Comparison of ENCODE assay signal across 19 mouse cellular contexts in genomic region chr6:5080496-5080895, GRCm38 (mm10).
A peak's percentile ranks its signal among the peaks of the same experiment; 100 is the strongest.
DNase-seq lines count a peak whose midpoint lies in the region; ATAC-seq and TF ChIP-seq lines count a peak whose summit lies in the region.
"Had no signal": no experiment of that assay in that cellular context is flagged by ENCODE, and none has a peak within 500 bp of the region (broad histone marks: within the 10 kb centered on the region; RNA-seq: fewer than 3 reads in every experiment).

No protein-coding gene starts in this region.

- no peak overlapping the region for H3K9ac ChIP-seq in forebrain, embryonic 12.5 days
- H3K9ac ChIP-seq in forebrain, embryonic 14.5 days (ENCODE audit: low read length) = no peak overlapping the region
- no peak overlapping the region for H3K9ac ChIP-seq in heart, embryonic 16.5 days (ENCODE audit: low read length)
- H3K9ac ChIP-seq in midbrain, embryonic 15.5 days = no peak overlapping the region
- no peak overlapping the region for H3K9ac ChIP-seq in midbrain, postnatal 0 days (replicated peaks; ENCODE audit: low read length, poor library complexity, severe bottlenecking)
- H3K9ac ChIP-seq in limb, embryonic 14.5 days (ENCODE audit: low read depth, low read length, severe bottlenecking) = no peak overlapping the region

- H3K9me3 ChIP-seq in forebrain, embryonic 12.5 days = no peaks in the 10 kb centered on the region
- H3K9me3 ChIP-seq in forebrain, embryonic 14.5 days (replicated peaks; ENCODE audit: control insufficient read depth, low read length) = no peaks in the 10 kb centered on the region
- no peaks in the 10 kb centered on the region for H3K9me3 ChIP-seq in heart, embryonic 16.5 days (replicated peaks; ENCODE audit: control insufficient read depth, low read length)
- H3K9me3 ChIP-seq in midbrain, embryonic 15.5 days = no peaks in the 10 kb centered on the region
- no peaks in the 10 kb centered on the region for H3K9me3 ChIP-seq in midbrain, postnatal 0 days (ENCODE audit: low read length)
- no peaks in the 10 kb centered on the region for H3K9me3 ChIP-seq in limb, embryonic 14.5 days (ENCODE audit: control insufficient read depth, low read length)
- H3K9me3 ChIP-seq: G1E had no signal

- peaks cover 3% of the 10 kb centered on the region; the same call in 1 of the 2 replicates for H3K36me3 ChIP-seq in forebrain, embryonic 12.5 days (replicated peaks)
- H3K36me3 ChIP-seq in forebrain, embryonic 14.5 days (ENCODE audit: control insufficient read depth, insufficient read depth, low read length) = no peaks in the 10 kb centered on the region; the same call in 1 of the 2 replicates
- 0 out of 2 replicates have a peak, but pooled peaks cover 4% of the 10 kb centered on the region for H3K36me3 ChIP-seq in heart, embryonic 16.5 days (ENCODE audit: control insufficient read depth, insufficient read depth)
- H3K36me3 ChIP-seq in midbrain, embryonic 15.5 days (replicated peaks) = no peaks in the 10 kb centered on the region
- 0 out of 2 replicates have a peak, but pooled peaks cover 3% of the 10 kb centered on the region for H3K36me3 ChIP-seq in midbrain, postnatal 0 days (ENCODE audit: insufficient read depth, low read length)
- H3K36me3 ChIP-seq in limb, embryonic 14.5 days (ENCODE audit: control insufficient read depth, insufficient read depth, low read length) = no peaks in the 10 kb centered on the region
- H3K36me3 ChIP-seq: G1E had no signal

- DNase-seq in forebrain, embryonic 14.5 days (ENCODE audit: low spot score) = no peak
- no peak for DNase-seq in heart, adult 8-10 months (ENCODE audit: low spot score)
- no peak for DNase-seq in midbrain, postnatal 0 days (ENCODE audit: low spot score)
- DNase-seq in limb, embryonic 14.5 days (ENCODE audit: low spot score) = no peak
- DNase-seq: adrenal gland, postnatal 10 days; cerebellum, adult 9-11 months; gastrocnemius, adult 2 months; kidney, adult 9 months; kidney, postnatal 25 days; lung, adult 2 months; right cerebral cortex, postnatal 25 days had no signal

- no peak overlapping the region for H3K4me3 ChIP-seq in forebrain, embryonic 12.5 days (replicated peaks)
- no peak overlapping the region for H3K4me3 ChIP-seq in forebrain, embryonic 14.5 days (ENCODE audit: low read depth, low read length)
- no peak overlapping the region for H3K4me3 ChIP-seq in heart, embryonic 16.5 days (ENCODE audit: low read length)
- H3K4me3 ChIP-seq in midbrain, embryonic 15.5 days = no peak overlapping the region
- H3K4me3 ChIP-seq in midbrain, postnatal 0 days (ENCODE audit: low read depth, low read length) = no peak overlapping the region
- H3K4me3 ChIP-seq in limb, embryonic 14.5 days (replicated peaks; ENCODE audit: low read length) = no peak overlapping the region
- H3K4me3 ChIP-seq: gastrocnemius, adult 2 months had no signal

- no peak for TF ChIP-seq CTCF in midbrain, postnatal 0 days (IDR thresholded peaks at IDR 0.05)

- WGBS in forebrain, embryonic 12.5 days = 39% methylated on average over 5 of the region's 5 CpGs
- 50% methylated on average over 5 of the region's 5 CpGs for WGBS in forebrain, embryonic 14.5 days
- 69% methylated on average over 5 of the region's 5 CpGs for WGBS in heart, embryonic 16.5 days
- WGBS in midbrain, embryonic 15.5 days = 29% methylated on average over 5 of the region's 5 CpGs
- WGBS in midbrain, postnatal 0 days = 29% methylated on average over 5 of the region's 5 CpGs
- WGBS in limb, embryonic 14.5 days = 74% methylated on average over 5 of the region's 5 CpGs

- ATAC-seq in forebrain, embryonic 12.5 days (ENCODE audit: low FRiP score) = no peak
- no peak for ATAC-seq in forebrain, embryonic 14.5 days
- ATAC-seq in heart, embryonic 16.5 days (replicated peaks; ENCODE audit: extremely low read depth, insufficient read depth, low FRiP score) = no peak
- ATAC-seq in midbrain, embryonic 15.5 days (replicated peaks) = 0 out of 2 replicates have a peak, but pooled peaks have one; percentile 14
- no peak for ATAC-seq in midbrain, postnatal 0 days (ENCODE audit: low FRiP score)
- no peak for ATAC-seq in limb, embryonic 14.5 days (ENCODE audit: low FRiP score, low read depth)
- no peak for ATAC-seq in megakaryocyte progenitor cell, adult 5-6 weeks (replicated peaks; ENCODE audit: poor library complexity)
- ATAC-seq: activated CD4-positive, CD25-positive, alpha-beta regulatory T cell, adult 4 months; inflammation-experienced regulatory T-cells, adult 6 months had no signal

- H3K4me2 ChIP-seq in forebrain, embryonic 12.5 days = no peak overlapping the region
- no peak overlapping the region for H3K4me2 ChIP-seq in forebrain, embryonic 14.5 days (ENCODE audit: low read length)
- H3K4me2 ChIP-seq in heart, embryonic 16.5 days (ENCODE audit: low read depth, low read length) = no peak overlapping the region
- H3K4me2 ChIP-seq in midbrain, embryonic 15.5 days = no peak overlapping the region
- no peak overlapping the region for H3K4me2 ChIP-seq in midbrain, postnatal 0 days (ENCODE audit: low read depth, low read length, poor library complexity, severe bottlenecking)
- no peak overlapping the region for H3K4me2 ChIP-seq in limb, embryonic 14.5 days (replicated peaks; ENCODE audit: low read depth, low read length, severe bottlenecking)
- H3K4me2 ChIP-seq: liver, embryonic 11.5 days had no signal

- 0 out of 2 replicates have a peak overlapping the region, but pooled peaks have one; percentile 1 for H3K27ac ChIP-seq in forebrain, embryonic 12.5 days
- H3K27ac ChIP-seq in forebrain, embryonic 14.5 days (ENCODE audit: low read depth, low read length) = no peak overlapping the region
- H3K27ac ChIP-seq in heart, embryonic 16.5 days (ENCODE audit: low read length) = 0 out of 2 replicates have a peak overlapping the region, but pooled peaks have one; percentile 16
- no peak overlapping the region for H3K27ac ChIP-seq in midbrain, embryonic 15.5 days
- no peak overlapping the region for H3K27ac ChIP-seq in midbrain, postnatal 0 days (ENCODE audit: low read depth, low read length)
- peak overlapping the region; percentile 29; the same call in 1 of the 2 replicates for H3K27ac ChIP-seq in limb, embryonic 14.5 days (replicated peaks; ENCODE audit: low read depth, low read length)
- H3K27ac ChIP-seq: gastrocnemius, adult 2 months had no signal

- no peak for TF ChIP-seq POLR2A in limb, embryonic 14.5 days (IDR thresholded peaks at IDR 0.05; ENCODE audit: borderline replicate concordance, extremely low read depth, insufficient read depth, insufficient read length)

- peaks cover 16% of the 10 kb centered on the region for H3K4me1 ChIP-seq in forebrain, embryonic 12.5 days
- H3K4me1 ChIP-seq in forebrain, embryonic 14.5 days (ENCODE audit: control insufficient read depth, insufficient read depth, low read length) = peaks cover 6% of the 10 kb centered on the region; the same call in 1 of the 2 replicates
- H3K4me1 ChIP-seq in heart, embryonic 16.5 days (ENCODE audit: control insufficient read depth, insufficient read depth, low read length) = peaks cover 11% of the 10 kb centered on the region
- peaks cover 13% of the 10 kb centered on the region for H3K4me1 ChIP-seq in midbrain, embryonic 15.5 days
- no peaks in the 10 kb centered on the region; the same call in 1 of the 2 replicates for H3K4me1 ChIP-seq in midbrain, postnatal 0 days (ENCODE audit: insufficient read depth, low read length)
- H3K4me1 ChIP-seq in limb, embryonic 14.5 days (ENCODE audit: control insufficient read depth, insufficient read depth, low read length) = peaks cover 12% of the 10 kb centered on the region

- H3K27me3 ChIP-seq in forebrain, embryonic 12.5 days = no peaks in the 10 kb centered on the region
- no peaks in the 10 kb centered on the region for H3K27me3 ChIP-seq in forebrain, embryonic 14.5 days (replicated peaks; ENCODE audit: control insufficient read depth, insufficient read depth, low read length)
- H3K27me3 ChIP-seq in heart, embryonic 16.5 days (ENCODE audit: control insufficient read depth, insufficient read depth, low read length) = no peaks in the 10 kb centered on the region
- H3K27me3 ChIP-seq in midbrain, embryonic 15.5 days (replicated peaks) = no peaks in the 10 kb centered on the region
- no peaks in the 10 kb centered on the region for H3K27me3 ChIP-seq in midbrain, postnatal 0 days (ENCODE audit: insufficient read depth, low read length)
- no peaks in the 10 kb centered on the region for H3K27me3 ChIP-seq in limb, embryonic 14.5 days (ENCODE audit: control insufficient read depth, insufficient read depth, low read length)

Comparison
In these comparisons a context has a peak if more than half of its experiments do, and no peak if none do; other contexts are left out.
1. H3K27ac ChIP-seq: peak in forebrain, embryonic 12.5 days (single experiment), heart, embryonic 16.5 days (single experiment) and limb, embryonic 14.5 days (single experiment); none in forebrain, embryonic 14.5 days (single experiment), midbrain, embryonic 15.5 days (single experiment) and midbrain, postnatal 0 days (single experiment).